Mouse (Mus musculus): ENCODE measurements around the gene Zdhhc20. TPM values are rescaled to one million over a fixed set of nuclear protein-coding genes. Genes with fewer than 3 reads are reported as not detected.
"Not testable (repeated sequence)": the region's sequence is repeated elsewhere in the genome, so short reads cannot be mapped to it uniquely, and the experiment has no call there.

Zdhhc20 gene
- total and polyA plus RNA-seq, 2 experiments from 2014 or later, result 18.6 to 34.6 TPM

- H3K27ac ChIP-seq, result 0 out of 2 replicates have a peak overlapping the region, but pooled peaks have one; percentile 26
- no peaks in the 10 kb centered on the region for H3K9me3 ChIP-seq (ENCODE audit: low read length)
- TF ChIP-seq CTCF (IDR thresholded peaks at IDR 0.05; ENCODE audit: low read depth), result no peak
- H3K27me3 ChIP-seq (ENCODE audit: insufficient read depth, low read length), result no peaks in the 10 kb centered on the region
- H3K4me1 ChIP-seq (ENCODE audit: insufficient read depth, low read length), result no peaks in the 10 kb centered on the region
- peaks cover 19% of the 10 kb centered on the region; the same call in 1 of the 2 replicates for H3K36me3 ChIP-seq (ENCODE audit: insufficient read depth, low read length)
- DNase-seq (ENCODE audit: low spot score) (no peak), ATAC-seq (no peak)
- no peak overlapping the region for H3K4me3 ChIP-seq (ENCODE audit: low read length)
- H3K4me2 ChIP-seq (ENCODE audit: low read depth, low read length), result no peak overlapping the region
- 80% methylated on average over 18 of the region's 18 CpGs for WGBS
- H3K9ac ChIP-seq (replicated peaks; ENCODE audit: low read length), result no peak overlapping the region
These were observed 30.7 kb upstream of the Zdhhc20 start for GRCm38 (mm10) chr14:57920568-57921310.

DNA sequence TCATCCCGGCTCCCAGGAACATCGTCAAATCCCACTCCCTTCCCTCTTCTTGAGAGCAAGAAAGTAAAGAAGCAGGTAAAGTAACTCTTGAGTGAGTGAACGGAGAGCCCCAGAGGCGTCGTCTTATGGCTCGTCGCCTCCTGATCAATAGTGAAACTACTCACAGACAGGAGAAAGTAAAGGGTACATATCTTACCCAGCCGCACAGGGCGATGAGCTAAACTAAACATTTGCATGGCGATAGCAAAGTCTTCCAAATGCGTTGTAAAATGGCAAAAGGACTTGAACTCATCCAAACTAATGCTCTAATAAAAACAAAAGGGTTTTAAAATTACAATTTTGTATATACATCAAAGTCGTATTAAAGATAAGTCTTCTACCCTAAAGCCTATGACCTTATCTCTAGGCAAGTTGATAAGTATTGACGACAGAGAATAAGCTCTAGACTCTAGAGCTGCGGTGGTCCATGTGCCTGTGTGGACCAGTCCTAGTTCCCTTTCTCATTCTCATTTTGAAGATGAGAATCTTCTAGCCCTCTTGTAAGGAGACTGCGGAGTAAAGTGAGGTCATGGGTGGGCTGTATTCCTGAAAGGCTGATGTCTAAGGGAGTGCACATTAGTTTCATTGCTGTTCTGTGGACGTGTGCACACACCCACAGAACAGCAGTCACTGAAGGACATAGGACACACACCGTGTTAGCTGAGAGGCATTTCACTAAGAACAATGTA, 29.2 kb upstream of the Zdhhc20 start:
- H3K27me3 ChIP-seq (ENCODE audit: insufficient read depth, low read length), result no peaks in the 10 kb centered on the region
- no peaks in the 10 kb centered on the region for H3K4me1 ChIP-seq (ENCODE audit: insufficient read depth, low read length)
- no peak for TF ChIP-seq CTCF (IDR thresholded peaks at IDR 0.05; ENCODE audit: low read depth)
- peaks cover 18% of the 10 kb centered on the region; the same call in 1 of the 2 replicates for H3K36me3 ChIP-seq (ENCODE audit: insufficient read depth, low read length)
- WGBS, result 94% methylated on average over 17 of the region's 17 CpGs
- H3K9ac ChIP-seq (replicated peaks; ENCODE audit: low read length), result no peak overlapping the region
- H3K4me3 ChIP-seq (ENCODE audit: low read length), result no peak overlapping the region
- H3K27ac ChIP-seq, result no peak overlapping the region
- DNase-seq (ENCODE audit: low spot score) (no peak), ATAC-seq (no peak)
- no peak overlapping the region for H3K4me2 ChIP-seq (ENCODE audit: low read depth, low read length)
- no peaks in the 10 kb centered on the region for H3K9me3 ChIP-seq (ENCODE audit: low read length)

DNA sequence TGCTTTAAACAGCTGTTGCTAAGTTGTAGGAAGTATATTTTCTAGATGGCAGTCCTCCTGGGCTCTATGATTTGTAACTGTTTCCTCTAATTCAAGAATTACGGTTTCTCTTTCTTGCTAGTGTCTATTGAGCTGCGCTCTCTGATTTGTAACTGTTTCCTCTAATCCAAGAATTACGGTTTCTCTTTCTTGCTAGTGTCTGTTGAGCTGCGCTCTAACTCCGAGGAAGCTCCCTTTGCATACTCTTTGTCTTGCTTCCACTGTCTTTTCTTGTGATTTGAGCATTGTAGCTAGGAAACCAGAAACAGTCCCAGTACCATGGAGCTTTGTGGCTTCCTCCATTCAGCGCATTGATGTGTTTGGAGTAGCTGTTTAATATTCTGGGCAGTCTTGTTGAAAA, 25.3 kb upstream of the Zdhhc20 start:
- DNase-seq (ENCODE audit: low spot score) (no peak), ATAC-seq (no peak)
- Histone ChIP-seq H3K27ac (no peak overlapping the region), H3K36me3 (ENCODE audit: insufficient read depth, low read length) (peaks cover 10% of the 10 kb centered on the region; the same call in 1 of the 2 replicates), H3K4me1 (ENCODE audit: insufficient read depth, low read length) (no peaks in the 10 kb centered on the region), H3K4me2 (ENCODE audit: low read depth, low read length) (no peak overlapping the region), H3K9me3 (ENCODE audit: low read length) (no peaks in the 10 kb centered on the region), H3K4me3 (ENCODE audit: low read length) (no peak overlapping the region), H3K27me3 (ENCODE audit: insufficient read depth, low read length) (no peaks in the 10 kb centered on the region), H3K9ac (replicated peaks; ENCODE audit: low read length) (no peak overlapping the region)
- WGBS, result 47% methylated on average over 6 of the region's 6 CpGs
- TF ChIP-seq CTCF (IDR thresholded peaks at IDR 0.05; ENCODE audit: low read depth), result no peak

DNA sequence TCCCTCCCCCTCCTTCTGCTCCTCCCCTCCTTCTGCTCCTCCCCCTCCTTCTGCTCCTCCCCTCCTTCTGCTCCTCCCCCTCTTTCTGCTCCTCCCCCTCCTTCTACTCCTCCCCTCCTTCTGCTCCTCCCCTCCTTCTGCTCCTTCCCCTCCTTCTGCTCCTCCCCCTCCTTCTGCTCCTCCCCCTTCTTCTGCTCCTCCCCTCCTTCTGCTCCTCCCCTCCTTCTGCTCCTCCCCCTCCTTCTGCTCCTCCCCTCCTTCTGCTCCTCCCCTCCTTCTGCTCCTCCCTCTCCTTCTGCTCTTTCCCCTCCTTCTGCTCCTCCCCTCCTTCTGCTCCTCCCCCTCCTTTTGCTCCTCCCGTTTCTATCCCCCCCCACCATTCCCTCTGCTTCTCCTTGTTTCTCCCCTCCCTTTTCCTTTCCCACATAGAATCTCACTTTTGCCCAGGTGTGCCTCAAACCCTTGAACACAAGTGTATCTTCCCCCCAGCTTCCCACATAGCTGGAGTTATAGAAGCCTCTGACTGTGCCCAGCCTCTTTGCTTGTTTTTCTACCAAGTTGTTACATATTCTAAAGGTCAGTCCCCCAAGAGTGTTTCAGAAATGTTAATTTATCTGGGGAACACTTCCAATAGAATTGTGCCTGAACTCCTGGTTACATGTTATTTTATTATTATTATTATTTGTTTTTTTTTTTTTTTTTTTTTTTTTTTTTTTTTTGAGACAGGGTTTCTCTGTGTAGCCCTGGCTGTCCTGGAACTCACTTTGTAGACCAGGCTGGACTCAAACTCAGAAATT, 22.3 kb upstream of the Zdhhc20 start:
- not testable (repeated sequence) for H3K9me3 ChIP-seq (ENCODE audit: low read length); H3K36me3 ChIP-seq (ENCODE audit: insufficient read depth, low read length); H3K4me2 ChIP-seq (ENCODE audit: low read depth, low read length); H3K4me1 ChIP-seq (ENCODE audit: insufficient read depth, low read length); H3K27ac ChIP-seq; H3K4me3 ChIP-seq (ENCODE audit: low read length); H3K9ac ChIP-seq (replicated peaks; ENCODE audit: low read length); H3K27me3 ChIP-seq (ENCODE audit: insufficient read depth, low read length); ATAC-seq; DNase-seq (ENCODE audit: low spot score)
- 50% methylated on average over 1 of the region's 1 CpGs for WGBS

GRCm38 (mm10) chr14:57911787-57912186, 21.7 kb upstream of the Zdhhc20 start:
- not testable (repeated sequence) for H3K4me2 ChIP-seq (ENCODE audit: low read depth, low read length); ATAC-seq; H3K27me3 ChIP-seq (ENCODE audit: insufficient read depth, low read length); DNase-seq (ENCODE audit: low spot score); H3K4me3 ChIP-seq (ENCODE audit: low read length); H3K4me1 ChIP-seq (ENCODE audit: insufficient read depth, low read length); H3K27ac ChIP-seq; H3K9me3 ChIP-seq (ENCODE audit: low read length); H3K36me3 ChIP-seq (ENCODE audit: insufficient read depth, low read length); H3K9ac ChIP-seq (replicated peaks; ENCODE audit: low read length)

- H3K9ac ChIP-seq (replicated peaks; ENCODE audit: low read length), result no peak overlapping the region
- no peak overlapping the region for H3K27ac ChIP-seq
- H3K27me3 ChIP-seq (ENCODE audit: insufficient read depth, low read length), result no peaks in the 10 kb centered on the region
- H3K36me3 ChIP-seq (ENCODE audit: insufficient read depth, low read length), result no peaks in the 10 kb centered on the region; the same call in 1 of the 2 replicates
- H3K4me2 ChIP-seq (ENCODE audit: low read depth, low read length), result no peak overlapping the region
- 82% methylated on average over 4 of the region's 4 CpGs for WGBS
- no peaks in the 10 kb centered on the region for H3K4me1 ChIP-seq (ENCODE audit: insufficient read depth, low read length)
- ATAC-seq (no peak), DNase-seq (ENCODE audit: low spot score) (no peak)
- TF ChIP-seq CTCF (IDR thresholded peaks at IDR 0.05; ENCODE audit: low read depth), result no peak
- no peaks in the 10 kb centered on the region for H3K9me3 ChIP-seq (ENCODE audit: low read length)
- no peak overlapping the region for H3K4me3 ChIP-seq (ENCODE audit: low read length)
These were observed 21.2 kb upstream of the Zdhhc20 start for GRCm38 (mm10) chr14:57911316-57911715.

All from hindbrain, postnatal 0 days (tissue).